8 mouse cellular contexts compared by ENCODE assay signal in genomic region chr15:77003868-77004215, GRCm38 (mm10). TPM values are rescaled to one million over a fixed set of nuclear protein-coding genes. Genes with fewer than 3 reads are reported as not detected.
DNase-seq lines count a peak whose midpoint lies in the region; ATAC-seq lines count a peak whose summit lies in the region.
"Had no signal": no experiment of that assay in that cellular context is flagged by ENCODE, and none has a peak within 500 bp of the region (broad histone marks: within the 10 kb centered on the region; RNA-seq: fewer than 3 reads in every experiment).

No protein-coding gene starts in this region.

- peaks cover 7% of the 10 kb centered on the region; the same call in 1 of the 2 replicates for H3K27me3 ChIP-seq in forebrain, embryonic 13.5 days
- no peaks in the 10 kb centered on the region for H3K27me3 ChIP-seq in intestine, embryonic 14.5 days (replicated peaks; ENCODE audit: control insufficient read depth, insufficient read depth, low read length)
- no peaks in the 10 kb centered on the region for H3K27me3 ChIP-seq in splenic B cell, adult 2 months (ENCODE audit: control insufficient read depth, insufficient read depth, low read length, poor library complexity, severe bottlenecking)
- H3K27me3 ChIP-seq: stomach, embryonic 15.5 days had no signal

- no peak overlapping the region for H3K9ac ChIP-seq in forebrain, embryonic 13.5 days
- H3K9ac ChIP-seq in intestine, embryonic 14.5 days (ENCODE audit: low read length) = no peak overlapping the region
- H3K9ac ChIP-seq: stomach, embryonic 15.5 days had no signal

- no peak overlapping the region for H3K4me2 ChIP-seq in forebrain, embryonic 13.5 days
- no peak overlapping the region for H3K4me2 ChIP-seq in intestine, embryonic 14.5 days (ENCODE audit: low read length)
- H3K4me2 ChIP-seq: stomach, embryonic 15.5 days had no signal

- no peak overlapping the region for H3K27ac ChIP-seq in forebrain, embryonic 13.5 days
- no peak overlapping the region for H3K27ac ChIP-seq in intestine, embryonic 14.5 days (ENCODE audit: low read depth)
- H3K27ac ChIP-seq: stomach, embryonic 15.5 days had no signal

- H3K36me3 ChIP-seq in forebrain, embryonic 13.5 days (ENCODE audit: poor library complexity, severe bottlenecking) = no peaks in the 10 kb centered on the region
- no peaks in the 10 kb centered on the region for H3K36me3 ChIP-seq in intestine, embryonic 14.5 days (ENCODE audit: control insufficient read depth, insufficient read depth, low read length)
- H3K36me3 ChIP-seq in splenic B cell, adult 2 months (ENCODE audit: control insufficient read depth, insufficient read depth, low read length, poor library complexity, severe bottlenecking) = no peaks in the 10 kb centered on the region
- H3K36me3 ChIP-seq: stomach, embryonic 15.5 days had no signal

- H3K4me3 ChIP-seq in forebrain, embryonic 13.5 days = no peak overlapping the region
- H3K4me3 ChIP-seq in intestine, embryonic 14.5 days (ENCODE audit: low read depth, low read length) = no peak overlapping the region
- H3K4me3 ChIP-seq: stomach, embryonic 15.5 days had no signal

- peak; percentile 5 for DNase-seq in thymus, postnatal 0 days (ENCODE audit: low spot score)
- no peak for DNase-seq in thymus, postnatal 36 days
- peak; percentile 59 to 78 for DNase-seq in adrenal gland, postnatal 36 days
- DNase-seq in intestine, embryonic 14.5 days (ENCODE audit: low spot score) = peak; percentile 74
- peak; percentile 20 to 43 for DNase-seq in lung, adult 18-20 months
- peak; percentile 11 for DNase-seq in splenic B cell, adult 2 months (ENCODE audit: low read depth, low spot score)

- no peaks in the 10 kb centered on the region; the same call in 1 of the 2 replicates for H3K9me3 ChIP-seq in forebrain, embryonic 13.5 days (replicated peaks)
- H3K9me3 ChIP-seq in intestine, embryonic 14.5 days (ENCODE audit: control insufficient read depth, low read length) = no peaks in the 10 kb centered on the region
- H3K9me3 ChIP-seq: stomach, embryonic 15.5 days had no signal

- 19% methylated on average over 3 of the region's 3 CpGs for WGBS in forebrain, embryonic 13.5 days
- WGBS in intestine, embryonic 14.5 days = 3% methylated on average over 3 of the region's 3 CpGs

- H3K4me1 ChIP-seq in forebrain, embryonic 13.5 days = peaks cover 7% of the 10 kb centered on the region; the same call in 1 of the 2 replicates
- H3K4me1 ChIP-seq in intestine, embryonic 14.5 days (replicated peaks; ENCODE audit: control insufficient read depth, insufficient read depth, low read length) = no peaks in the 10 kb centered on the region
- H3K4me1 ChIP-seq: stomach, embryonic 15.5 days had no signal

- ATAC-seq in forebrain, embryonic 13.5 days = 0 out of 2 replicates have a peak, but pooled peaks have one; percentile 4
- no peak for ATAC-seq in intestine, embryonic 14.5 days (replicated peaks; ENCODE audit: low FRiP score, low TSS enrichment, low read depth)

RNA-seq across cellular contexts. Expression of gene Apol6, which starts 40.7 kb away (rescaled TPM):
- not detected in 2 replicates for polyA plus RNA-seq in thymus, postnatal 0 days (2015; fragmentation: Nextera tagmentation; extraction: Ambion mirVana)
- total RNA-seq in adrenal gland, postnatal 36 days (2021) = 10 to 100 TPM; 12.9 to 22.4 TPM
- polyA plus RNA-seq in forebrain, embryonic 13.5 days (2015; fragmentation: Nextera tagmentation; extraction: Ambion mirVana) = not detected in 2 replicates
- 0.58 and 0.84 TPM in 2 replicates for polyA plus RNA-seq in intestine, embryonic 14.5 days (2014; fragmentation: Nextera tagmentation; extraction: Ambion mirVana)
- polyA plus RNA-seq: stomach, embryonic 15.5 days had no signal

RNA-seq across cellular contexts. Expression of gene Mb, which starts 46.6 kb away (rescaled TPM):
- 0.73 and 0.99 TPM in 2 replicates for polyA plus RNA-seq in thymus, postnatal 0 days (2015; fragmentation: Nextera tagmentation; extraction: Ambion mirVana)
- total RNA-seq in adrenal gland, postnatal 36 days (2021) = 1 to 10 TPM in 1 of 2 experiments, under 1 TPM in 1; 0.43 to 1.7 TPM
- 0.33 TPM in 1 of 2 replicates, not detected in the other for polyA plus RNA-seq in forebrain, embryonic 13.5 days (2015; fragmentation: Nextera tagmentation; extraction: Ambion mirVana)
- polyA plus RNA-seq in intestine, embryonic 14.5 days (2014; fragmentation: Nextera tagmentation; extraction: Ambion mirVana) = 0.35 and 0.65 TPM in 2 replicates

RNA-seq across cellular contexts. Expression of gene 1110038F14Rik, which starts 55.5 kb away (rescaled TPM):
- polyA plus RNA-seq in thymus, postnatal 0 days (2015; fragmentation: Nextera tagmentation; extraction: Ambion mirVana) = 68.6 and 72.5 TPM in 2 replicates
- 10 to 100 TPM; 39.8 to 41.9 TPM for total RNA-seq in adrenal gland, postnatal 36 days (2021)
- 66.3 and 68.5 TPM in 2 replicates for polyA plus RNA-seq in forebrain, embryonic 13.5 days (2015; fragmentation: Nextera tagmentation; extraction: Ambion mirVana)
- polyA plus RNA-seq in intestine, embryonic 14.5 days (2014; fragmentation: Nextera tagmentation; extraction: Ambion mirVana) = 64.2 and 72.7 TPM in 2 replicates

Comparison
In these comparisons a context has a peak if more than half of its experiments do, and no peak if none do; other contexts are left out.
1. DNase-seq: peak in thymus, postnatal 0 days (single experiment), adrenal gland, postnatal 36 days (2 of 2), intestine, embryonic 14.5 days (single experiment), lung, adult 18-20 months (2 of 2) and splenic B cell, adult 2 months (single experiment); none in thymus, postnatal 36 days (0 of 2).